Mouse (Mus musculus) forebrain, postnatal 0 days (tissue): ENCODE data around the gene Fat3. TPM values are rescaled to one million over a fixed set of nuclear protein-coding genes. Genes with fewer than 3 reads are reported as not detected.

Experiments used
- ATAC-seq: fragments of 200-750 bp; cut with Nextera tagmentation; 2 replicates; pipeline ENCODE4 v1.8.0; 2017; ENCODE audit warnings: mild to moderate bottlenecking, moderate library complexity
- DNase-seq: peaks from one replicate; pipeline ENCODE4 v3.0.0-alpha.2; 2015
- H3K27ac ChIP-seq: fragments of 300-500 bp; sonication (generic); 2 replicates; pipeline ENCODE4 v1.5.1; 2014; ENCODE audit warnings: low read depth, mild to moderate bottlenecking, antibody characterized with exemption, low read length, moderate library complexity, mixed read lengths
- H3K27me3 ChIP-seq: fragments of 300-500 bp; sonication (generic); 2 replicates; pipeline ENCODE4 v1.6.1; 2014; ENCODE audit warnings: mild to moderate bottlenecking, low read length, mixed read lengths; ENCODE audit not compliant: insufficient read depth
- H3K36me3 ChIP-seq: fragments of 300-500 bp; sonication (generic); 2 replicates; pipeline ENCODE4 v1.6.1; 2014; ENCODE audit warnings: mild to moderate bottlenecking, moderate library complexity; ENCODE audit not compliant: insufficient read depth
- H3K4me1 ChIP-seq: fragments of 300-500 bp; sonication (generic); 2 replicates; pipeline ENCODE4 v1.6.1; 2014; ENCODE audit warnings: antibody characterized with exemption; ENCODE audit not compliant: insufficient read depth
- H3K4me2 ChIP-seq: fragments of 300-500 bp; sonication (generic); 2 replicates; pipeline ENCODE4 v1.6.1; 2014; ENCODE audit warnings: low read depth, mild to moderate bottlenecking, moderate library complexity
- H3K4me3 ChIP-seq: fragments of 300-500 bp; sonication (generic); 2 replicates; pipeline ENCODE4 v1.5.1; 2014; ENCODE audit warnings: low read depth, low read length, mixed read lengths
- H3K9ac ChIP-seq: fragments of 300-500 bp; sonication (generic); 2 replicates; pipeline ENCODE4 v1.6.1; 2014; ENCODE audit warnings: mild to moderate bottlenecking
- H3K9me3 ChIP-seq: fragments of 300-500 bp; sonication (generic); 2 replicates; pipeline ENCODE4 v1.6.1; 2016; ENCODE audit warnings: low read length
- CTCF ChIP-seq: sonication (generic); IDR thresholded peaks from 2 replicates; pipeline ENCODE4 v1.5.1; 2016; ENCODE audit warnings: antibody characterized with exemption, control low read depth, low read depth
- WGBS: fragments of 180-500 bp; shearing (Covaris S2); extraction: QIAGEN DNeasy Blood & Tissue Kit; methylation state at CpG from one replicate; pipeline ENCODE4 v1.1.7; 2014; 5-methylcytosine and 5-hydroxymethylcytosine counted together
- polyA plus RNA-seq: library from polyadenylated mRNA; unstranded; fragments of >200 nt; fragmentation: Nextera tagmentation; extraction: Ambion mirVana; gene quantifications from 2 replicates; pipeline ENCODE4 v1.2.1, GENCODE M21; 2015
- total RNA-seq: library from RNA; depleted of rRNA; stranded (reverse); fragments of >200 nt; gene quantifications from 2 replicates; pipeline ENCODE4 v1.2.3, GENCODE M21; 2014

Fat3 gene
- total and polyA plus RNA-seq, 2 experiments from 2014 or later = 5.6 to 50.4 TPM

GRCm38 (mm10) chr9:15943486-15944153 is 557.5 kb downstream of the Fat3 start:
- H3K9me3 ChIP-seq = no peaks in the 10 kb centered on the region
- TF ChIP-seq CTCF = no peak
- 76% methylated on average over 3 of the region's 3 CpGs for WGBS
- H3K27me3 ChIP-seq = no peaks in the 10 kb centered on the region
- H3K9ac ChIP-seq = no peak overlapping the region
- ATAC-seq (peak; percentile 45), DNase-seq (no peak)
- no peaks in the 10 kb centered on the region for H3K4me1 ChIP-seq
- 0 out of 2 replicates have a peak, but pooled peaks cover 3% of the 10 kb centered on the region for H3K36me3 ChIP-seq
- H3K27ac ChIP-seq = no peak overlapping the region
- no peak overlapping the region for H3K4me3 ChIP-seq
- no peak overlapping the region for H3K4me2 ChIP-seq

- WGBS = 95% methylated on average over 2 of the region's 2 CpGs
Observed at GRCm38 (mm10) chr9:15941818-15942217, 559.3 kb downstream of the Fat3 start.

GRCm38 (mm10) chr9:15940933-15941673 is 560.0 kb downstream of the Fat3 start:
- H3K36me3 ChIP-seq = 0 out of 2 replicates have a peak, but pooled peaks cover 3% of the 10 kb centered on the region
- no peak overlapping the region for H3K4me2 ChIP-seq
- no peaks in the 10 kb centered on the region for H3K27me3 ChIP-seq
- H3K9me3 ChIP-seq = no peaks in the 10 kb centered on the region
- TF ChIP-seq CTCF = no peak
- H3K27ac ChIP-seq = no peak overlapping the region
- 87% methylated on average over 7 of the region's 7 CpGs for whole genome bisulfite sequencing
- DNase-seq (no peak), ATAC-seq (no peak)
- H3K4me1 ChIP-seq = no peaks in the 10 kb centered on the region
- H3K9ac ChIP-seq = no peak overlapping the region
- no peak overlapping the region for H3K4me3 ChIP-seq

More at GRCm38 (mm10) chr9:15941818-15942217, 559.3 kb downstream of the Fat3 start:
- H3K27me3 ChIP-seq = no peaks in the 10 kb centered on the region
- H3K9ac ChIP-seq = no peak overlapping the region
- no peak overlapping the region for H3K27ac ChIP-seq
- H3K4me2 ChIP-seq = no peak overlapping the region
- H3K4me1 ChIP-seq = no peaks in the 10 kb centered on the region
- H3K9me3 ChIP-seq = no peaks in the 10 kb centered on the region
- 0 out of 2 replicates have a peak, but pooled peaks cover 3% of the 10 kb centered on the region for H3K36me3 ChIP-seq
- TF ChIP-seq CTCF = no peak
- H3K4me3 ChIP-seq = no peak overlapping the region
- DNase-seq (no peak), ATAC-seq (no peak)

- Histone ChIP-seq H3K4me3 (no peak overlapping the region), H3K9ac (no peak overlapping the region), H3K9me3 (no peaks in the 10 kb centered on the region), H3K4me1 (no peaks in the 10 kb centered on the region), H3K27me3 (no peaks in the 10 kb centered on the region), H3K36me3 (peaks cover 3% of the 10 kb centered on the region; the same call in 1 of the 2 replicates), H3K4me2 (no peak overlapping the region), H3K27ac (no peak overlapping the region)
- ATAC-seq (no peak), DNase-seq (no peak)
- peak; percentile 38 for TF ChIP-seq CTCF
- WGBS = 56% methylated on average over 2 of the region's 2 CpGs
Observed at GRCm38 (mm10) chr9:15939594-15939993, 561.5 kb downstream of the Fat3 start.

GRCm38 (mm10) chr9:15937837-15938514 is 563.1 kb downstream of the Fat3 start:
- Histone ChIP-seq H3K36me3 (peaks cover 3% of the 10 kb centered on the region; the same call in 1 of the 2 replicates), H3K9me3 (no peaks in the 10 kb centered on the region), H3K4me2 (no peak overlapping the region), H3K4me1 (no peaks in the 10 kb centered on the region), H3K9ac (no peak overlapping the region), H3K27me3 (no peaks in the 10 kb centered on the region), H3K4me3 (no peak overlapping the region), H3K27ac (no peak overlapping the region)
- ATAC-seq (peak; percentile 25; the same call in 1 of the 2 replicates), DNase-seq (no peak)
- 75% methylated on average over 28 of the region's 28 CpGs for WGBS
- 0 out of 2 replicates have a peak, but pooled peaks have one; percentile 3 for TF ChIP-seq CTCF

GRCm38 (mm10) chr9:15930928-15931443 is 570.1 kb downstream of the Fat3 start:
- no peak overlapping the region for H3K4me3 ChIP-seq
- no peak overlapping the region for H3K27ac ChIP-seq
- H3K4me1 ChIP-seq = no peaks in the 10 kb centered on the region
- DNase-seq = no peak
- H3K9ac ChIP-seq = no peak overlapping the region
- WGBS = 77% methylated on average over 5 of the region's 5 CpGs
- ATAC-seq = peak; percentile 32; the same call in 1 of the 2 replicates
- no peaks in the 10 kb centered on the region for H3K9me3 ChIP-seq
- no peak for TF ChIP-seq CTCF
- peaks cover 3% of the 10 kb centered on the region; the same call in 1 of the 2 replicates for H3K36me3 ChIP-seq
- H3K27me3 ChIP-seq = no peaks in the 10 kb centered on the region
- no peak overlapping the region for H3K4me2 ChIP-seq
